Mouse (Mus musculus): Measurements from ENCODE around the gene Nrcam.
A peak's percentile ranks its signal among the peaks of the same experiment; 100 is the strongest.

GRCm38 (mm10) chr12:44327452-44327851 is 1.2 kb upstream of the Nrcam start:
- TF ChIP-seq CTCF (IDR thresholded peaks at IDR 0.05), result 0 out of 2 replicates have a peak, but pooled peaks have one; percentile 5
- no peak for TF ChIP-seq EP300 (IDR thresholded peaks at IDR 0.05; ENCODE audit: insufficient read depth, low read depth, low read length)
